Mouse (Mus musculus) duodenum, adult 2 months (tissue): ENCODE measurements around the gene Lurap1. TPM values are rescaled to one million over a fixed set of nuclear protein-coding genes. Genes with fewer than 3 reads are reported as not detected.

Experiments
- polyA plus RNA-seq: library from polyadenylated mRNA; depleted of rRNA; stranded (reverse); fragments of >200 nt; gene quantifications from 2 replicates; pipeline ENCODE4 v1.2.3, GENCODE M21; 2012; ENCODE audit warnings: low replicate concordance; rRNA removed

Lurap1 gene
- polyA plus RNA-seq: 0.58 and 0.90 TPM in 2 replicates

DNA sequence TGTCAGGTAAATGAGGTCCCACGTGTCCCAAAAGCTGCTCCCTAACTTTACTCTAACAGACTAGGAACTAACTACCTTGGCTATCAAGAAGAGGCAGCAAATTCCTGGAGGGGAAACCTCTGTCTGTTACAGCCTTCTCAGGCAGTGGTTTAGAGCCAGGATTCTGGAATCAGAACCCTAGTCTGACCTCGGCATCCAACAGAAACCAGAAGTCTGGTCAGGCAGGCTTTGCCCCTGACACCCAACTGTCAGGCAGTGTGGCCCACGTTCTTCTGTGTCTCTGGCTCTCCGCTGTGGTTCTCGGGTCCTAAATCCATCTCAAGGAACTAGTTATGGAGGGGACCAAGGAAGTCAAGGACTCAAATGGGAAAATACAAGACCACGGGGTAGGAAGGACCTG is at the start of gene Lurap1:
Gene Lurap1 (minus strand): TSS at position 101 of the 400 bp plus-strand sequence.

GRCm38 (mm10) chr4:116173072-116173471 is 21.9 kb upstream of the Lurap1 start, which contains the start of the genes 1700042G07Rik and Gm49337:
Gene 1700042G07Rik (plus strand): TSS chr4:116173372.
Gene Gm49337 (plus strand): TSS chr4:116173384.

GRCm38 (mm10) chr4:116167404-116167803 is 16.3 kb upstream of the Lurap1 start, which contains the start of gene Tspan1:
Gene Tspan1 (minus strand): TSS chr4:116167601.

GRCm38 (mm10) chr4:116123602-116124519 is 27.3 kb downstream of the Lurap1 start, which contains the start of the genes Rad54l and Pomgnt1:
Gene Rad54l (minus strand): TSS chr4:116123690.
Gene Pomgnt1 (plus strand): TSS chr4:116123840.

Other genes with a start within 250 kb of the Lurap1 start
- not detected in 2 replicates for gene Dmbx1, start 211.4 kb downstream of the Lurap1 start, polyA plus RNA-seq
- 63.8 and 137 TPM in 2 replicates for gene Faah, start 133.4 kb downstream of the Lurap1 start, polyA plus RNA-seq
- 4.7 and 5.1 TPM in 2 replicates for gene Nsun4, start 97.5 kb downstream of the Lurap1 start, polyA plus RNA-seq
- 57.7 and 72.0 TPM in 2 replicates for gene Uqcrh, start 76.3 kb downstream of the Lurap1 start, polyA plus RNA-seq
- gene Lrrc41, start 76.1 kb downstream of the Lurap1 start, polyA plus RNA-seq: 71.8 and 77.1 TPM in 2 replicates
- gene Rad54l, start 27.6 kb downstream of the Lurap1 start, polyA plus RNA-seq: 1.2 and 1.9 TPM in 2 replicates
- 11.5 and 13.8 TPM in 2 replicates for gene Pomgnt1, start 27.5 kb downstream of the Lurap1 start, polyA plus RNA-seq
- 16.3 TPM in 2 replicates for gene Tspan1, start 16.3 kb upstream of the Lurap1 start, polyA plus RNA-seq
- gene 1700042G07Rik, start 22.0 kb upstream of the Lurap1 start, polyA plus RNA-seq: not detected in 2 replicates
- not detected in 2 replicates for gene Gm49337, start 22.0 kb upstream of the Lurap1 start, polyA plus RNA-seq
- 2.9 and 6.9 TPM in 2 replicates for gene Pik3r3, start 70.3 kb upstream of the Lurap1 start, polyA plus RNA-seq